Mouse (Mus musculus) WW6 (cell line): ENCODE measurements at regions not wholly inside any gene's neighbourhood (a gene's known extent, or its start where the extent isn't known, plus 50 kb on each side); places are given as distances from the start of the nearest gene placed in this dataset.

Experiments used
- DNase-seq: peaks from one replicate; pipeline ENCODE4 v3.0.0-alpha.2; 2013; ENCODE audit warnings: low read depth, low spot score

DNA sequence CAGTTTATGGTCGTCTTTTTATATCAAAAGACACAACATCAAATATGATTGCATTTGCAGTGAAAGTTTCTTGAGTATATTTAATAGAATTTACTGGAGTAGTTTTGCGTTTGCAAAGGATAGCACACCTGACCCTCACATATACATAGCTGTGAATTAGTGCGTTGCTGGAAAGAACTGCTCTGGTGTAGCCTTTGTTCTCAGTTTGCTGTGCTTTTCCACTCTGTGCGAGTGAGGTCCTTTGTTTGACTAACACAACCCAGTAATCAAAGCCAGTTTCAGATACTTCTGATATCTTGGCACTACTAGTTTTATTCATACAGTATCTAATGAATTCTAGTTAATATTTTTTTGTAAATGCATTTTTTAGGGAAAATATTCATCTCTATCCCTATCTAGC lies 84.7 kb downstream of the Trim52 start:
- no peak for DNase-seq

DNA sequence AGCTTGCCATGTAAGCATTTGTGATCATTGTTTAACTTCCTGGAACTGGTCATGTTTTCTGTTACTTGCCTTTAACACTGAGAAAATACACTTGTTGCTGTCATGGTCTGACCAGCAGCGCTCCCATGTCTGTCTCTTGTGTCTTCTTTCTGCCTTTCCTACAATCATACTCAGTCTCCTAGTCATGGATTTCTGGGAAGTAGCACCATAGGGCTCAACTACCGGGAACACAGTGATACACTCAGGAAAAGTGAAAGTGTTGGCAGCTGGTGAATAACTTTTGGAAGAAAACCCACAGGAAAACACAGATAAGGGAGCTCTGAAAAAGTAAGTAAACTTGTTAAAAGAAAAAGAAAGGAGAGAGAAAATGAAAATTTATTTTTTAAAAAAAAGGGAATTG lies 87.6 kb downstream of the Trim52 start:
- no peak for DNase-seq

DNA sequence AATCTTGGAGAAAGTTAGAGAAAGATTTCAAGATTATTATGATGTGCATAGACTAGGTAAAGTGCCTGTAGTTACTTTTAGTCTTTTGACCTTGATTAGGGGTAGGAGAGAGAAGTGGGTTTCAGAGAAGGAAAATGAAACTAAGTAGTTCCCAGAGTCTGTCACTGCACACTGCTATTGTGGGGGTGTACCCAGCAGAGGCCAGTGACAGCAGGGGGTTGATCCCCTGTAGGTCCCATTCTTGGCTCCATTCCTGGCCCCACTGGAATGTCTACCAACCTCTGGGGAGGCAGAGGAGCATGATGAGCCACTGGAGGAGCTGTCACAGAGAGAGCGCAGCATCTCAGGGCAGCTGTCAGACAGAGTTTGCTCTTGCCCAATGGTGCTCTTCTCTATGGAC lies 88.1 kb downstream of the Trim52 start:
- DNase-seq, result no peak

DNA sequence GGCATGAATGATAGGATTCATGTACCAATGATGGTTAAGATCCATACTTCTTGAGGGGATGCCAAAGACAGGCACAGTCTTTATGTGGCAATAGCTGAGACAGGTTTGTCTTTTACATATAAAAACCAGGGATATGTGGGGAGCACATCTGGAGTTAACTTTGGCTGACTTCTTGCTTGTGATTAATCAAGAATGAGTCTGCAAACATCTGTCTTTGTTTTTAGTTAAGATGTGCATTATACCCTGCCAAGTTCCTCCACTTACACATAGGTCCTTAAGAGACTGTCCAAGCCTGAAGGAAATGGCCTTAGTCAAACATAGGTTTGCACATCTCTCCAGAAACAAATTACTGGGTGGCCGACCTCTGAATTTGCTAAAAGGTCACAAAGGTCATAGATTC lies 91.8 kb downstream of the Trim52 start:
- no peak for DNase-seq

DNA sequence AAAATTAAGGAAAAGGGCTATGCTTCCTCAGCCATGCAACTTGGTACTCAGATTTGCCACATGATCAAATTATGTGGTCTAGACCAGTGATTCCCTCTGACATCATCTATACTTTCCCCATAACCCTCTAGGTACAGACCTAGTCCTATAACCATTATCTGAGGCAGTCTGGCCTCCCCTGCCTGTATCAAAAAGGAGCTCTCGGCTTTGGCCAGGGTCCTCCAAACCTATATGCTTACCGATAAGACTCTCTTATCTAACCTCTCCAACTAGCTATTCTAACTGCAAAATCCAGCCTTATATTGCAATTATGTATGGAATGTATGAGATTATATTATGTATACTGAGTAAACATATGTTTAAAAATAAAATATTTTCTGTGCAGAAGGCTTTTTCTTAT lies 93.1 kb downstream of the Trim52 start:
- no peak for DNase-seq

DNA sequence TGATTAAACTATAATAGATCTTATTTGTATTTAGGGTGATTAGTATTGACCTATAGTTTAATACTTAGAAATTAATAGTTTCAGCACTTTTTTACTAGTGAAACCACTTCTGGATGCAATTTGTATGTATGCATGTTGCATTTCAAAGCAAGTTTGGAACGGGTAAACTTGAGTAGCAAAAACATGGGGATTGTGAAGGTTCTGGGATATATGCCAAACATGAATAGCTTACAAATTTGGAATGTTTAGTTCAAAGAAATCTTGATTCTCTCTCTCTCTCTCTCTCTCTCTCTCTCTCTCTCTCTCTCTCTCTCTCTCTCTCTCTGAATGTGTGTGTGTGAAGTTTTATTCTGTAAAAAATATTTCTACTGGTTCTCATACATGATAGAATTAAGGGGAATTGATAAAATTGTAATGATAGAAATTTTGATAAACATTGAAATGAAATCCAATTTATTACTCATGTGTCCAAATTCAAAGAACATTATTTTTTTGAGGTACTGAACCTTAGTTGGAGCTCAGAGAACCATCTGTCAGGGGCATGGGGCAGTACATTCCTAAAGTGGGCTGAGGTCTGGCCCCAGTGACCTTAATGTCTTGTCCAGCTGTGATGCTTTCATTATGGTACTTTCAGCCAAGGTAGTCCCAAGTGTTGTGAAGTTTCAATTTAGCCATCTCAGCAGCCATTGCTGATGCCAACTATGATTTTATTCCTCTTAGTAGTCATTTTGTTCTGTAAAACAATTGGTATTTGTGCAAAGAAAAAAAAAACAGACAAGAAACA lies 93.7 kb downstream of the Trim52 start:
- no peak for DNase-seq

DNA sequence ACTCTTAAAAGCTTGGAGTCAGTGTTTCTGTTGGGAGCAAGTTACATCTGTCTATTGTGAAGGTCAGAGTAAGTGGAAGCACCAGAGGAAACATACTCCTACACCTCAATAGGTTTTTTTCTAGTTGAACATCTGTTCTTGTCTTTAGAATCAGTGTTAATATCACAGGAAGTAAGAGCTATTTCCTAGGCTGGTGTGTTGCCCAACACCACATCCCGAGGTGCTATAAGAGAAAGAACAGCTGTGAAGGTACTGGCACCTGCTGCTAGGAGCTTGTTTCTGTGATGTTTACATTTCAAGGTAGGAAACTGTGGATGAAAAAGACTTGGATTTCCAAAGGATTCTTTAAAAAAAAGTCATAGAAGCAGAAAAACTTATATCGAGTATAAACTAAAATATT lies 105.1 kb downstream of the Trim52 start:
- DNase-seq, result no peak

DNA sequence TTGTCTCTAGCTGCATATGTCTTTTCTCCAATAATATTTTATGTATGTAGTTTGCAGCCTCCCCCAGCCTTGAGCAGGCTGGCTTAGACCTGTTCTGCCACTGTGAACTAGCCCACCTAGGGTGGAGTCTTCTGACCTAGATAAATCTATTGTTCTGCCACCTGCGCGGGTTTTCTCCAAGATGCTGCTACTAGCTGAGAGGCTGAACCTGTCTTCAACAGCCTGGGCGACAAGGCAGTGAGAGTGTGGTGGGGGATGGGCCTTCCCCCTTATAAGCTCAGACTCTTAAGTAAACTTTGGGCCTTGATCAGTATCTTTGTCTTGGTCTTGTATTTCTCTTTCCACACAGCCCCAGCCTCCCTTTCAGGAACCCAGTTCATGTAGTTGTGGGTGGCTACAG lies 111.7 kb downstream of the Trim52 start:
- DNase-seq, result no peak

DNA sequence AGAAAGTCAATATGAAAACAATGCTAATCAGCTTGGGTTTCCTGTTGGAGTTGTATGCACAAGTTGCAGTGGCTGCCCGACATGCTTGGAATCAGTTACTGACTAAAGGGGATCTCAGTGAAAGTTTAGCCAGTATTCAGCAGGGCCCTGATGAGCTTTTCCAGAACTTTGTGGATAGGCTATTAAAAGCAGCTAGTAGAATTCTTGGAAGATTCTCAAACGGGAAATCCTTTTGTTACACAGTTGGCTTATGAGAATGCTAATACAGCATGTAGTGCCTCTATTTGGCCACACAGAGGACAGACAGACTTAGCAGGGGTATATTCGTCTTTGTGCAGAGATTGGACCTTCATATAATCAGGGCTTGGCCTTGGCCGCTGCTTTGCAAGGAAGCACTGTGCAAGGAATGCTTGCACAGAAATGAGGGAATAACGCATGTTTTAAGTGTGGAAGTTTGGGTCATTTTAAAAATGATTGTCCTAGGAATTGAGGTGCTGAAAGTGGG lies 113.3 kb downstream of the Trim52 start:
- no peak for DNase-seq

DNA sequence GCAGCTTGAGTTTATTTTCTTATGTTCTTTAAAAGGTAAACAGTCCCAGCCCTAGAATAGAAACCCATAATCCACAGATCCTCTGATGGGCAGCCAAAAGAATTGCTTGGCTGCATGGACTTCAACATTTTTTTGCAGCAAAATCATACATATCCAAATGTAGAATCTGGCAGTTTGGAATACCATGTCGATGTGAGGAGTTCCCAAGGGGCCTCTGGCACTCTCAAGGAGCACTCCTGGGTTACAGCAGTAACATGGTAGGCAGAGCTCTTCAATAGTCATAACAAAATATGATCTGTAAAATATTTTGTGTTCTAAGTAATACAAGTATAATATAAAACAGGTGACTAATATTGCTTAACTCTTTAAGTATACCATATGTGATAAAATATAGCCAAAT lies 119.4 kb downstream of the Trim52 start:
- DNase-seq, result no peak

DNA sequence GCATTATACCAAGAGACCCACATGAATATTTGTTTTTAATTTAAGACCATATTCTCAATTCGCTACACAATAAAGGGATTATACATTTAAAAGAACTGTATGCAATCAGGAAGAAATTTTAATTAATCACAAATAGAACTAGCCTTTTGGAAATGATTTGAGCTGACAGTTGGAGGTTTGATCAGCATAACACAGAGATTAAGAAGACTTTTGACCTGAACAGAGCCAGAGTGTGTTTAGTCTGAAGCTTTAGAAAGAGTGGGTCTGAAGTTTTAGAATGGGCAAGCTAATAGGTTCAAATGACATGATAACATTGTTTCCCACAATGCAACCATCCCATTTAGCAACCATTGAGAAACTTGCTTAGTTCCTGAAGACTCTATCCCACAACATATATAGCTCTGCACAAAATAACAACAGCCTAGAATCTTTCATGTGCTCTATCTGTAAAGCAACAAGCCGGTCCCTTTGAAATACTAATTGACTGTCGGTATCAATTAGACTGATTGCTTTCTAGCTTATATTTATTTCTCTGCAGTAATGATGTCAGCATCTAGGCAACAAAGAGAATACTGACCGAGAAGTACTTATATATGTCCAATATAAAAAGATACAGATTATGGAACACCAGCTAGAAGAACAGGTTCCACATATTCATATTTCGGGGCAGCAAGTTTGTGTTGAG lies 135.9 kb downstream of the Trim52 start:
- no peak for DNase-seq

DNA sequence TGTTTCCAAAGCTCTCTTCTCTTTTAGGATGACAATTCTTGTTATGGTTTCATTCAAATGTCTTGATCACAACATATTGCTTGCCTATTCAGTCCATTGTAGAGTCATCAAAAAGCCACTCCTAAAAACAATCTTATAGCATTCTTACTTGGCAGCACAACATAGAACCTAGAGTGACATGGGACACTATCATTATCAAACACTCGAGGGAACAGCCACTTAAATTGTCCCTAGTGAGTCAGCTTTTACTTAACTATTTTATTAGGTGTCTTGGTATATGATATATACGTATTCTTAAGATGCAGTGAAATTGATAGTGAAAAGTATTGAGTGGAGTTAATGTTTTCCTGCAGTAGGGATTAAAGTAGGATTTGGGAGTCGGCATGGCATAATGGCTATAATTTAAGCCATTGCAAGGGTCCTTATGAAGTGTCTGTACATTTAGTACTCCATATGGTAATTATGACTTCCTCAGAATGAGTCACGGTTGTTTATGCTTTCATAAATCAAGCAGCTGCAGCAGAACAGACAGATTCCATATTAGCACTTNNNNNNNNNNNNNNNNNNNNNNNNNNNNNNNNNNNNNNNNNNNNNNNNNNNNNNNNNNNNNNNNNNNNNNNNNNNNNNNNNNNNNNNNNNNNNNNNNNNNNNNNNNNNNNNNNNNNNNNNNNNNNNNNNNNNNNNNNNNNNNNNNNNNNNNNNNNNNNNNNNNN lies 153.6 kb downstream of the Trim52 start:
- DNase-seq, result no peak

DNA sequence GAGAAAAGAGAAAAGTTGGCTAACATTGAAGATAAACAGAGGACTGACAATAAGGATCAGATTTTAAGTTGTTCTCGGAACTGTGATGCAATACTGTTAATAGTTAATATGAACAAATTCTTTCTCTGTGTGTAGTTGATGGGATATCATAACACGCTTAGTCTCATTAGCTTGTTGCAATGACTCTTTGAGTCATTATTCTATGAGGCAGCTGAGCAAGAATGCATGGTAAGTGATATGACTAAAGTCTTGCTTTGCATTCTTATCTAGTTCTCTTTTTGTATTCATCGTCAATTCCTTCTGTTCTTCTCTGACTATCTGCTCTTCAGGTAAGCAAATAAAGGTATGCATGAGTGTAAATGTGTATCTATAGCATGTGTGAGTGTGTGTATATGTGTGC lies 159.3 kb downstream of the Trim52 start:
- DNase-seq, result no peak

DNA sequence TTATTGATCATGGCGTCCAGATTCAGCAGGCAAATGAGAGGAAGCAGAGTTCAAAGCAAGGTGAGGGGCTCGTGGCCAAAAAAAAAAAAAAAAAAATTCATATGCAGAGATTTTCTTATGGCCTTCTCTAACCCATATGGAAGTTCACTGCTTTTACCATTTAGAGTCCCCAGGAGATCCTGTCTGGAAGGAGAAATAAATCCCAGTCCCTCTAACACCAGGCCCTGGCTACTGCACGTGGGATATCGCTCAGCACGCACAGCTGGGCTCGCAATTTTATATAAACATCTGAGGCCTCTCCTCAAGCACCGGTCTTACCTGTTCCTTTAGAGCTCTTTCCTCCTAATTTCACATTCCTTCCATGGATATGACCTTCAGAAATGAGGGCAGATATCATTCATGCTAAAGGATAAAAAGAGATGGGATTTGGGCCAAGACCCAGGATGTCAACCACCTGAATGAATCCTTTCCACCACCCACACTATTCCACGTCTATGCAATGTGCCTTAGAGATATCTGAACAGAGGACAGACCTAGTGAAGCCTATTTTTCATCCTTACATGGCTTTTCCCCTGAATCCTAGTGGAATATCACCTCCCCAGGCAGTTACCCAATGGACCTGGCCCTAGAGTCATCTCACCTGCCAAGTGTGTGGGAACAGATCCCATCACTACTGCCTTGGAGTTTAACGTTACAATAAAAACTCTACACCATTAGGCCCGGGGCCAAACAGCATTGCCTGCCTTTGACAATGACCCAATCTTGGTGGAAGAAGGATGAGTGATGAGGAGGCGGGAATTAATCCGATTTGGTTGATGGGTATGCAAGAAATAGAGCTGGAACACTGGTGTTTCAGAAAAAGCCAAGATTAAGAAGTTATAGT lies 161.9 kb downstream of the Trim52 start:
- DNase-seq, result no peak

DNA sequence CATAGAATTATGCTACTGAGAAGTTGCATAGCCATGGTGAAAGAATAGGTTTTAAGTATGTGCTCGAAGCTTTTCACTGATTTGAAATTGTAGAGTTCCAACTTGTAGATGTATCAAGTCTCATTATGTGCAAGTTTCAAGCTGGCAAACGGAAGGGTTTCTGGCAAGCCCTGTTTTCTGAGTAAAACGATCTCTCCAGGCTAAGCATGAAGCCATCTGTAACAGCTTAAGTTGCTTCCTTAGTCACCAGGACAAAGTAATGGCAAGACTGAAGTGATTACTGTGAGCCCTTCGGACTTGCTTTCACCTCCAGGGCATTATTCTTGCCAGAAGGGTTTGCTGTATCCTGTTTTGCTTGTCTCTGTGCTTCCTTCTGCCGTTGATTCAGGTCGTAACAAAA lies 163.7 kb downstream of the Trim52 start:
- DNase-seq, result no peak

DNA sequence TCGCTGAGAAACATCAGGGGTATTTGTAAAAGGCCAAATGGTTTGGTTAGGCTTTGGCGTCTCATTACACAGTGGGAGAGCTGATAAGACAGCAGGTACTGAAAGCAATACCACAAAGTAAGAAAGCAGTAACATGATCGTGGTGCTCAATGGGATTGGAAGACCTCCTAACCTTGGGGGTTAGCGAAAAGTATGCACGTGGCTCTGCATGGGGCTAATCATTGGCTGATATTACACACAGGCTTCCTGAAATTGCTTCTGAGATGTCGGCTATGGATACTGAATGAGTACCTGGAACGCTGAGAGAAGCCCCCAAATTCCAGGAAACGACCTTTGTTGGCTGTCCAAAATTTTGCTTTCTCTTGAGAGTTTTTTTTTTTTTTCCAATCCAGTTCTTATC lies 207.6 kb downstream of the Trim52 start:
- DNase-seq, result no peak

DNA sequence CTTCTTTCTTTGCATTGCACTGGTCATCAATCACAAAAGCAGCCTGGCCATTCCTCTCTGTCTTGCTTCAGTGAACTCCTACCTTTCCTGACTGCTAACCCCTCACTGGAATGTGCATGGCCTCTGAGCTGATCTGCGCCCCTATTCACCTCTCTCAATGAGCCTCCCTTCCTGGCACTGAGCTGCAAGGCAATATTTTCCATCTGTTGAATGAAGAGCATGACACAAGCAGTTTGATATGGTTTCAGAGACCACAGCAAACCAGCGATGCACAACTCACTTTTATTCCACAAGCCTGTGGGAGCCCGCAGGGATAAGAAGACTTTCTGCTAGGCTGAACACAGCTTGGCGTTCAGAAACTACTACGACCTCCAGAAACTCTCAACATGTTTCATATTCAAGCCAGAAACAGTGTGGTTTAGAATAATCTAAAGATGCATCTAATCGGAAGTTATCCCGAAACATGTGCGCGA lies 208.1 kb downstream of the Trim52 start:
- no peak for DNase-seq

DNA sequence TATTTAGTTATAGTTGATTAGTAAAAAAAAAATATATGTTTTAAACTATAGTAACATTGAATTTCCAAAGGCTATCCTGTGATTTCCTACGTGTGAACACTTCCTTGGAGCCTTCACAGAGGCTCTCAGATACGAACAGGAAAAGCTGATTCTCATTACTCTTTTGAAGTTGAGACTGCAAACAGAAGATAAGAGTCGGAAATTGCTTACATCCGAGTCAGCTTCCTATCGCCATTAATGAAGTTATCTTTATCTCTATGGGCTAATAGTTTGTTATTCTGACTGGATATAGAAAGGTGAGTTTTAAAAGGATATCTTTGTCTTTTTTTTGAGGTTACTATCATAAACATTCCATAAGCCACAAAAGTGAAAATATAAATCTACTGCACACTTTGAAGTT lies 212.8 kb downstream of the Trim52 start:
- DNase-seq, result no peak

DNA sequence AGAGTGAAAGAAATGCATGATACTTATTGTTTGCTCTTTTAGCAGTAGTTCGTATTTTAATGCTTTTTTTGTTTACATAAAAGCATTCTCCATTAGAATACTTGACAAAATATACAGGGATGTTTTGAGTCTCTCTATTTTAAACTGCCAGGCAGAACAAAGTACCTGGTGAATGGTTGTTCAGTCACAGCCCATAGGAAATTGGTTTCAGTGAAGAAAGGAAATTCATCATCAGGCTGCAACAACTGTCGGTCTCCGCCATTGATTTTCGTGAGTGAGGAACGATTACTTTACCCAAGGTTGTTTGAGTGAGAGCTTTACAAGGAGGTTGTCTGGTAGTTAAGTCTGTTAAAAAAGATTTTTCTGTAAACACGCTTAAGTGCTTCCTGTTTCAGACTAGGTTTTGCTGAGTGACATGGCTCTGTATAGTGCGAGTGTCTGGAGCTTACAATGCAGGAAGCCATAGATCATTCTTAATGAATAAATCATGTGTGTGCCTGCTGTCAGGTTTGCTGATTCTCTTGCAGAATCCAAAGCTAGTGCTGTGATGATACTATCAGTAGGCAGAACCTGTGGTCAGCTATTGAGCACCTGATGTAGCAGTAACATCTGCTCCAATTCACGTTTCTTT lies 221.8 kb downstream of the Trim52 start:
- DNase-seq, result no peak

DNA sequence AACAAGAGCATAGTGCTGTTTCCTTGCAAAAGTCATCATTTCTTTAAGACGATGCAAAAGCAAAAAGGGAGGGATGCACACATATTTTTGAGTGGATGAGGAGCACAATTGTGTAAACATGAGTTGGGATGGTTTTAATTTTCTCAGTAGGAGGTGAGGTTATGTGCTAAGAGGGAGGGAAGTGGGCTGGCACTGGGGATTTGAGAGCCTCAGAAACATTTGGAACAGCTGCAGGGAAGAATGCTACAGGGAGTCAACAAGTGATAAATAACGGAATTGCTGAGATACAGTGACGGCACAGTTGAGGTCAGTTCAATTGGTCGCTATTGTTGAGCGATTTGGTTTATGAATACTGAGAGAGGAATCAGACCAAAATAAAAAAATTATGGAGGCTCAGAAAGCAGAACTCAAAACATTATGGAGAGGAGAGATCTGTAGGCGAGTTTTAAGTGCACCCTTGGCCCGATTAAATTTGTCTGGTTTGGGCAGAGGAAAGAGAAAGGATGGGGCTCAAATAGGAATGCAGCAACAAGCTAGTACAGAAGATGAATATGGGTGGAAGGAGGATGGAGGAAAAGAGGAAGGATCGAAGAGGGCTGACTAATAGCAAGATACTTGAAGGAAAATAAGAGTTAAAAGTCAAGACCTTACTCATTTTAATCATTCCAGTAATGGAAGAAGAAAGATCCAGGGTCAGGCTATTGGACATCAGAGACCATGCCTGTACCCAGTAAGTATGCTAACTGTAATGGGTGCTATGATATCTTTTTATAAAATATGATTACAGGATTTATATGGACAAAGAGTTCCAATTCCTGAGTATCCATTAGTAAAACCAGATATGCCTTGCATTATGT lies 259.0 kb downstream of the Trim52 start:
- DNase-seq, result no peak
